Comparison of ENCODE assay signal across 26 mouse cellular contexts in the genomic region with DNA sequence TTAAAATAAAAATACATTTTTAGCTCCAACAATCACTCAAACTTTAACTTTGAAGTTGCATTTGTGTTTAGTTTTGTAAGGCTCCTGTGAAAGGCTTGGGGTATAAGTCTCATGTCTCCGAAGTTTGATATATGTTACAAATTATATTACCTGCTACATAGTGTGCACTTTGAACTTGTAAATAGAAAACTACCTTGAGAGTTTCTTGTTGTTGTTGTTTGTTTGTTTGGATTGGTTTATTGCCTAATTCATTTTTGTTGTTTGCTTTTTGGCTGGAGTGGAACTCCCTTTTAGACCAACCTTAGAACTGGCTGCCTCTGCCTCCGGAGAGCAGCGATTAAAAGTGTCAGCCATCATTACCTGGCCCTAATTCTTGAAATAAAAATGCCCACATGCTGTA. TPM values are rescaled to one million over a fixed set of nuclear protein-coding genes. Genes with fewer than 3 reads are reported as not detected.
DNase-seq lines count a peak whose midpoint lies in the region; ATAC-seq lines count a peak whose summit lies in the region.
"Had no signal": no experiment of that assay in that cellular context is flagged by ENCODE, and none has a peak within 500 bp of the region (broad histone marks: within the 10 kb centered on the region; RNA-seq: fewer than 3 reads in every experiment).

Gene Fabp2 (plus strand): TSS at position 301 of the 400 bp plus-strand sequence.

- H3K4me3 ChIP-seq in liver, embryonic 16.5 days (ENCODE audit: low read depth, low read length): no peak within 1 kb of the TSS
- H3K4me3 ChIP-seq in stomach, embryonic 16.5 days (replicated peaks; ENCODE audit: low read length): no peak within 1 kb of the TSS
- H3K4me3 ChIP-seq in midbrain, embryonic 11.5 days (ENCODE audit: low read depth, low read length): no peak within 1 kb of the TSS
- H3K4me3 ChIP-seq: embryonic facial prominence, embryonic 13.5 days; forebrain, embryonic 12.5 days; heart, embryonic 15.5 days; hindbrain, embryonic 13.5 days had no signal

- no peak for DNase-seq in liver
- DNase-seq in large intestine, adult 2 months (ENCODE audit: low read depth, low spot score): no peak
- DNase-seq in adrenal gland, adult 18-20 months (ENCODE audit: low spot score in 2 of 2): no peak
- DNase-seq in midbrain, embryonic 11.5 days (ENCODE audit: low spot score, missing footprints): no peak
- DNase-seq: adrenal gland, adult 8-10 months; adrenal gland, postnatal 36 days; cerebellum, adult 11 months; cerebellum, adult 9-10 months; cerebellum, postnatal 25 days; gastrocnemius, postnatal 10 days; heart, adult 18-20 months; heart, postnatal 14 days had no signal

- ATAC-seq in liver, embryonic 16.5 days (ENCODE audit: low read depth): no peak
- no peak for ATAC-seq in stomach, embryonic 16.5 days (ENCODE audit: insufficient read depth, low FRiP score)
- ATAC-seq in midbrain, embryonic 11.5 days (ENCODE audit: low FRiP score): no peak
- ATAC-seq: forebrain, embryonic 16.5 days; Patski had no signal

- WGBS in liver, embryonic 16.5 days (ENCODE audit: insufficient replicate concordance): 73% methylated on average over 3 of the region's 3 CpGs
- WGBS in large intestine, adult 2 months: 36% methylated on average over 3 of the region's 3 CpGs
- WGBS in stomach, embryonic 16.5 days: 91% methylated on average over 3 of the region's 3 CpGs
- 94% methylated on average over 3 of the region's 3 CpGs for WGBS in midbrain, embryonic 11.5 days

- H3K9ac ChIP-seq in liver, embryonic 16.5 days (ENCODE audit: low read depth, low read length): no peak within 1 kb of the TSS
- no peak within 1 kb of the TSS for H3K9ac ChIP-seq in stomach, embryonic 16.5 days (ENCODE audit: low read length)
- no peak within 1 kb of the TSS for H3K9ac ChIP-seq in midbrain, embryonic 11.5 days (ENCODE audit: low read length)
- H3K9ac ChIP-seq: embryonic facial prominence, embryonic 13.5 days; forebrain, embryonic 12.5 days; heart, embryonic 15.5 days; hindbrain, embryonic 13.5 days had no signal

- no peaks in the 10 kb centered on the region for H3K36me3 ChIP-seq in liver, embryonic 16.5 days (ENCODE audit: control insufficient read depth, insufficient read depth)
- H3K36me3 ChIP-seq in stomach, embryonic 16.5 days (ENCODE audit: control insufficient read depth, insufficient read depth, low read length): no peaks in the 10 kb centered on the region
- no peaks in the 10 kb centered on the region for H3K36me3 ChIP-seq in midbrain, embryonic 11.5 days (ENCODE audit: control insufficient read depth, insufficient read depth, low read length)
- H3K36me3 ChIP-seq: embryonic facial prominence, embryonic 13.5 days; forebrain, embryonic 12.5 days; heart, embryonic 15.5 days; hindbrain, embryonic 13.5 days had no signal

- H3K4me2 ChIP-seq in liver, embryonic 16.5 days (ENCODE audit: low read depth, low read length): no peak within 1 kb of the TSS
- H3K4me2 ChIP-seq in stomach, embryonic 16.5 days (ENCODE audit: low read depth, low read length): no peak within 1 kb of the TSS
- H3K4me2 ChIP-seq in midbrain, embryonic 11.5 days: no peak within 1 kb of the TSS
- H3K4me2 ChIP-seq: embryonic facial prominence, embryonic 13.5 days; forebrain, embryonic 12.5 days; heart, embryonic 11.5 days; heart, embryonic 15.5 days; hindbrain, embryonic 13.5 days had no signal

- no peaks in the 10 kb centered on the region for H3K4me1 ChIP-seq in liver, embryonic 16.5 days (ENCODE audit: control insufficient read depth, low read depth, low read length)
- no peaks in the 10 kb centered on the region for H3K4me1 ChIP-seq in stomach, embryonic 16.5 days (ENCODE audit: control insufficient read depth, insufficient read depth, low read length)
- no peaks in the 10 kb centered on the region for H3K4me1 ChIP-seq in midbrain, embryonic 11.5 days (ENCODE audit: control insufficient read depth, insufficient read depth, low read length)
- H3K4me1 ChIP-seq: embryonic facial prominence, embryonic 13.5 days; forebrain, embryonic 12.5 days; heart, embryonic 15.5 days; hindbrain, embryonic 13.5 days had no signal

- H3K27me3 ChIP-seq in liver, embryonic 16.5 days (ENCODE audit: control insufficient read depth, insufficient read depth, low read depth, low read length): no peaks in the 10 kb centered on the region
- H3K27me3 ChIP-seq in stomach, embryonic 16.5 days (ENCODE audit: control insufficient read depth, insufficient read depth, low read length): no peaks in the 10 kb centered on the region
- no peaks in the 10 kb centered on the region for H3K27me3 ChIP-seq in midbrain, embryonic 11.5 days (ENCODE audit: control insufficient read depth, insufficient read depth, low read length)
- H3K27me3 ChIP-seq: CH12.LX; embryonic facial prominence, embryonic 13.5 days; forebrain, embryonic 12.5 days; heart, embryonic 15.5 days; hindbrain, embryonic 13.5 days; Patski had no signal

- H3K27ac ChIP-seq in liver, embryonic 16.5 days (ENCODE audit: low read length): no peak within 1 kb of the TSS
- H3K27ac ChIP-seq in stomach, embryonic 16.5 days (ENCODE audit: low read length): no peak within 1 kb of the TSS
- H3K27ac ChIP-seq in midbrain, embryonic 11.5 days (ENCODE audit: low read depth, low read length): no peak within 1 kb of the TSS
- H3K27ac ChIP-seq: embryonic facial prominence, embryonic 13.5 days; forebrain, embryonic 12.5 days; heart, embryonic 15.5 days; hindbrain, embryonic 13.5 days had no signal

- no peaks in the 10 kb centered on the region for H3K9me3 ChIP-seq in liver, embryonic 16.5 days (replicated peaks; ENCODE audit: control insufficient read depth, low read length)
- no peaks in the 10 kb centered on the region for H3K9me3 ChIP-seq in stomach, embryonic 16.5 days (replicated peaks; ENCODE audit: control insufficient read depth, low read length)
- no peaks in the 10 kb centered on the region for H3K9me3 ChIP-seq in midbrain, embryonic 11.5 days (ENCODE audit: control insufficient read depth, low read length)
- H3K9me3 ChIP-seq: embryonic facial prominence, embryonic 13.5 days; forebrain, embryonic 12.5 days; heart, embryonic 15.5 days; hindbrain, embryonic 13.5 days had no signal

RNA-seq across cellular contexts. Expression of gene Fabp2, which starts in this region (rescaled TPM):
- polyA plus RNA-seq in liver, embryonic 16.5 days (2015; fragmentation: Nextera tagmentation; extraction: Ambion mirVana): 8.3 and 16.5 TPM in 2 replicates
- polyA plus RNA-seq in large intestine, adult 2 months (2012; rRNA removed): 493 and 1,413 TPM in 2 replicates
- 140 and 148 TPM in 2 replicates for polyA plus RNA-seq in stomach, embryonic 16.5 days (2015; fragmentation: Nextera tagmentation; extraction: Ambion mirVana)
- total RNA-seq in adrenal gland, adult 18-20 months (2021): not detected
- not detected in 2 replicates for polyA plus RNA-seq in midbrain, embryonic 11.5 days (2014; fragmentation: Nextera tagmentation; extraction: Ambion mirVana)
- total RNA-seq: adrenal gland, adult 8-10 months; adrenal gland, postnatal 36 days; CH12.LX; gastrocnemius, postnatal 10 days; gastrocnemius, postnatal 4 days; heart, adult 18-20 months; heart, postnatal 14 days; hematopoietic stem cell, adult 5-6 weeks had no signal
- polyA plus RNA-seq: cortical plate, adult 2 months; embryonic facial prominence, embryonic 13.5 days; forebrain, embryonic 12.5 days; forebrain, embryonic 16.5 days; frontal cortex, adult 2 months; hindbrain, embryonic 13.5 days; Patski had no signal
